Mouse (Mus musculus) MEL (cell line): ENCODE data around the gene Gipc3.

Experiments used
- CTCF ChIP-seq, 3 experiments: IDR thresholded peaks in 2 of 3; conservative IDR thresholded peaks in 1 of 3; 2 replicates each; pipeline ENCODE4 v1.5.1; 2011 to 2012; ENCODE audit warnings: low read length in 3 of 3, low read depth in 2 of 3, mild to moderate bottlenecking in 2 of 3, improper control_type of control experiment in 1 of 3, inconsistent platforms in 1 of 3, mixed read lengths in 1 of 3, moderate library complexity in 1 of 3; ENCODE audit not compliant: control insufficient read depth in 1 of 3, insufficient read depth in 1 of 3, poor library complexity in 1 of 3, severe bottlenecking in 1 of 3
- GABPA ChIP-seq: IDR thresholded peaks from 2 replicates; pipeline ENCODE4 v1.6.1; 2012; ENCODE audit warnings: low read depth, mild to moderate bottlenecking, inconsistent platforms, low read length, improper control_type of control experiment, moderate library complexity
- GATA1 ChIP-seq: IDR thresholded peaks from 2 replicates; pipeline ENCODE4 v1.6.1; 2011; ENCODE audit warnings: low read depth, low read length, improper control_type of control experiment
- MYC ChIP-seq: IDR thresholded peaks from 2 replicates; pipeline ENCODE4 v1.6.1; 2011; ENCODE audit warnings: low read depth, mild to moderate bottlenecking, low read length, improper control_type of control experiment, moderate library complexity
- POLR2A ChIP-seq, 2 experiments: IDR thresholded peaks; 2 replicates each; pipeline ENCODE4 v1.6.1; 2011 to 2012; ENCODE audit warnings: low read length in 2 of 2, mild to moderate bottlenecking in 2 of 2, control low read depth in 1 of 2, improper control_type of control experiment in 1 of 2, low read depth in 1 of 2, moderate library complexity in 1 of 2; ENCODE audit not compliant: control insufficient read depth in 1 of 2, insufficient read depth in 1 of 2, poor library complexity in 1 of 2
- POLR2AphosphoS5 ChIP-seq: IDR thresholded peaks from 2 replicates; pipeline ENCODE4 v1.6.1; 2012; ENCODE audit warnings: low read depth, borderline replicate concordance, mild to moderate bottlenecking, inconsistent platforms, low read length, moderate library complexity, mixed read lengths
- SMC3 ChIP-seq: IDR thresholded peaks from 2 replicates; pipeline ENCODE4 v1.6.1; 2011; ENCODE audit warnings: low read depth, low read length, improper control_type of control experiment
- UBTF ChIP-seq: IDR thresholded peaks from 2 replicates; pipeline ENCODE4 v1.6.1; 2012; ENCODE audit warnings: low read depth, mild to moderate bottlenecking, inconsistent platforms, low read length, improper control_type of control experiment, moderate library complexity, borderline replicate concordance; ENCODE audit not compliant: insufficient read depth
- ZMIZ1 ChIP-seq: IDR thresholded peaks from 2 replicates; pipeline ENCODE4 v1.6.1; 2012; ENCODE audit warnings: low read depth, mild to moderate bottlenecking, inconsistent platforms, low read length, improper control_type of control experiment, moderate library complexity

DNA sequence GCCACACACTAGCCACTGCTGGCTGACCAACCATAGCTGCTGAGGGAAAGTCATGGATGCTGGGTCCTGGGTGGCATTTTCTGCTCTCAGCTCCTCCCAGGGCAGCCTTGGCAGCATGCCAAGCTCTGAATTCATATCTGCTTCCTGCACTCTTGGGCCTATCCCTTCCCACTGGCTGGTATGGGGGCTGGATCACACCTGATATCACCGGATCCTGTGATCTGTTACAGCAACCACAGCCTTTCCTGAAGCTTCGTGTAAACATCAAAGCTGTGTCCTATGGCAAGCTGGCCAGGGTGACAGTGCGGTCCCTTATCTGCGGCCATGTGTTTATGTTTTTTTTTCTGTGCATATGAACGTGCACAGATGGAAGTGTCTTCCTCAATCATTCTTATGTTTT, 39.0 kb upstream of the Gipc3 start:
- no peak for TF ChIP-seq CTCF (IDR thresholded peaks at IDR 0.05 in 2 of 3, conservative IDR thresholded peaks at IDR 0.05 in 1 of 3; ENCODE audit: control insufficient read depth in 1 of 3, insufficient read depth in 1 of 3, low read depth in 2 of 3, low read length in 3 of 3, poor library complexity in 1 of 3, severe bottlenecking in 1 of 3)
- peak in 1 of 2 experiments; percentile 41; a peak in 1 of 4 replicates for TF ChIP-seq POLR2A (IDR thresholded peaks at IDR 0.05; ENCODE audit: control insufficient read depth in 1 of 2, insufficient read depth in 1 of 2, low read depth in 1 of 2, low read length in 2 of 2, poor library complexity in 1 of 2)
- peak; percentile 63; the same call in 1 of the 2 replicates for TF ChIP-seq GABPA
- no peak for TF ChIP-seq POLR2AphosphoS5
- TF ChIP-seq UBTF: no peak
- peak; percentile 98 for TF ChIP-seq GATA1
- TF ChIP-seq SMC3: no peak; the same call in 1 of the 2 replicates
- peak; percentile 95 for TF ChIP-seq MYC
- TF ChIP-seq ZMIZ1: no peak
